Mouse (Mus musculus) liver (tissue): ENCODE data around the gene Noc4l.

Experiments used
- DNase-seq: peaks from one replicate; pipeline ENCODE4 v3.0.0-alpha.2; 2020; ENCODE audit warnings: mixed read lengths

Gene Noc4l

GRCm38 (mm10) chr5:110608941-110609340 lies 44.3 kb downstream of the Noc4l start:
- no peak for DNase-seq

GRCm38 (mm10) chr5:110608336-110608735 lies 44.9 kb downstream of the Noc4l start:
- DNase-seq, result no peak

GRCm38 (mm10) chr5:110607767-110608166 lies 45.5 kb downstream of the Noc4l start:
- DNase-seq, result no peak

GRCm38 (mm10) chr5:110605531-110606221 lies 47.5 kb downstream of the Noc4l start:
- no peak for DNase-seq

- DNase-seq, result no peak
Measured at GRCm38 (mm10) chr5:110604311-110604710, 48.9 kb downstream of the Noc4l start.

- peak; percentile 22 for DNase-seq
Measured at GRCm38 (mm10) chr5:110603016-110603685, 50.1 kb downstream of the Noc4l start.
